23 mouse cellular contexts compared by ENCODE assay signal in genomic region chr5:89777411-89777810, GRCm38 (mm10).
DNase-seq lines count a peak whose midpoint lies in the region; ATAC-seq and TF ChIP-seq lines count a peak whose summit lies in the region.
"Had no signal": no experiment of that assay in that cellular context is flagged by ENCODE, and none has a peak within 500 bp of the region (broad histone marks: within the 10 kb centered on the region; RNA-seq: fewer than 3 reads in every experiment).

No protein-coding gene starts in this region.

- peak; percentile 28 for DNase-seq in 416B (ENCODE audit: low read depth)
- peak; percentile 57 for DNase-seq in MEL (ENCODE audit: low read depth, low spot score)
- DNase-seq in left cerebral cortex, postnatal 14 days (ENCODE audit: low spot score in 2 of 2): no peak
- DNase-seq in lung, postnatal 10 days: no peak
- DNase-seq: adrenal gland, adult 8-10 months; adrenal gland, postnatal 14 days; adrenal gland, postnatal 36 days; B cell, adult 2 months; cerebellum, adult 11-12 months; cerebellum, adult 2 months; cerebellum, adult 9-10 months; cerebellum, postnatal 10 days; cerebellum, postnatal 25 days had no signal

- no peak for TF ChIP-seq EP300 in MEL (IDR thresholded peaks at IDR 0.05; ENCODE audit: low read depth in 1 of 2, low read length in 2 of 2)

- H3K36me3 ChIP-seq in MEL (ENCODE audit: control insufficient read depth in 1 of 2, insufficient read depth in 2 of 2, low read length in 2 of 2): peaks cover 0 to 31% of the 10 kb centered on the region in 2 experiments; a peak in 3 of 4 replicates
- H3K36me3 ChIP-seq: embryonic facial prominence, embryonic 10.5 days; embryonic facial prominence, embryonic 12.5 days; G1E had no signal

- no peak overlapping the region for H3K9ac ChIP-seq in MEL (ENCODE audit: control insufficient read depth, low read depth, low read length, poor library complexity, severe bottlenecking)
- H3K9ac ChIP-seq: embryonic facial prominence, embryonic 12.5 days; forebrain, embryonic 13.5 days had no signal

- peak; percentile 29 to 59; a peak in 3 of 4 replicates for ATAC-seq in hematopoietic stem cell, adult 5-6 weeks (replicated peaks in 1 of 2; ENCODE audit: insufficient read depth in 1 of 2, low FRiP score in 2 of 2, low TSS enrichment in 1 of 2, low read depth in 1 of 2, poor library complexity in 2 of 2, severe bottlenecking in 2 of 2)
- ATAC-seq: activated CD4-positive, CD25-positive, alpha-beta regulatory T cell, adult 4 months; CD4-positive, CD25-positive, alpha-beta regulatory T cell, adult 4 months; forebrain, embryonic 13.5 days; forebrain, embryonic 16.5 days; Patski had no signal

- H3K4me3 ChIP-seq in MEL (ENCODE audit: control insufficient read depth in 1 of 2, insufficient read depth in 1 of 2, low read depth in 2 of 2, low read length in 2 of 2): no peak overlapping the region
- H3K4me3 ChIP-seq: embryonic facial prominence, embryonic 10.5 days; embryonic facial prominence, embryonic 12.5 days; forebrain, embryonic 13.5 days had no signal

- TF ChIP-seq POLR2A in MEL (IDR thresholded peaks at IDR 0.05; ENCODE audit: control insufficient read depth in 1 of 2, insufficient read depth in 1 of 2, low read depth in 1 of 2, low read length in 2 of 2, poor library complexity in 1 of 2): no peak

- no peak overlapping the region for H3K27ac ChIP-seq in MEL (ENCODE audit: control insufficient read depth, low read depth, low read length)
- H3K27ac ChIP-seq: embryonic facial prominence, embryonic 10.5 days; embryonic facial prominence, embryonic 12.5 days; forebrain, embryonic 13.5 days had no signal

- peaks cover 2% of the 10 kb centered on the region; the same call in 1 of the 2 replicates for H3K79me2 ChIP-seq in MEL (ENCODE audit: control insufficient read depth, insufficient read depth, low read length, poor library complexity)

- no peak for TF ChIP-seq CTCF in MEL (IDR thresholded peaks at IDR 0.05 in 2 of 3, conservative IDR thresholded peaks at IDR 0.05 in 1 of 3; ENCODE audit: control insufficient read depth in 1 of 3, insufficient read depth in 1 of 3, low read depth in 2 of 3, low read length in 3 of 3, poor library complexity in 1 of 3, severe bottlenecking in 1 of 3)

- TF ChIP-seq RAD21 in MEL (IDR thresholded peaks at IDR 0.05; ENCODE audit: low read depth, low read length): no peak

- peaks cover 14 to 23% of the 10 kb centered on the region in 2 experiments for H3K4me1 ChIP-seq in MEL (ENCODE audit: control insufficient read depth in 1 of 2, insufficient read depth in 2 of 2, low read length in 2 of 2)

- no peaks in the 10 kb centered on the region for H3K9me3 ChIP-seq in MEL (replicated peaks; ENCODE audit: insufficient read depth, low read length)
- H3K9me3 ChIP-seq: embryonic facial prominence, embryonic 10.5 days; embryonic facial prominence, embryonic 12.5 days; forebrain, embryonic 13.5 days had no signal

- intact Hi-C loops in left cerebral cortex, postnatal 14 days (cut with DNase I): no loop called here

- H3K27me3 ChIP-seq in MEL (ENCODE audit: control insufficient read depth in 1 of 2, insufficient read depth in 2 of 2, low read length in 2 of 2): no peaks in the 10 kb centered on the region
- H3K27me3 ChIP-seq: CH12.LX; embryonic facial prominence, embryonic 12.5 days; forebrain, embryonic 13.5 days had no signal

TF ChIP-seq in MEL, 35 proteins besides CTCF, POLR2A, EP300 and RAD21:
- TF ChIP-seq ETS1 (IDR thresholded peaks at IDR 0.05; ENCODE audit: low read depth, low read length) (peak; percentile 69), MYC (IDR thresholded peaks at IDR 0.05; ENCODE audit: low read depth, low read length) (0 out of 2 replicates have a peak, but pooled peaks have one; percentile 15), E2F4 (IDR thresholded peaks at IDR 0.05; ENCODE audit: borderline replicate concordance, low read depth, low read length) (no peak), MEF2A (IDR thresholded peaks at IDR 0.05; ENCODE audit: extremely low read depth, insufficient replicate concordance, low read depth, low read length, poor library complexity, severe bottlenecking) (no peak), TCF12 (IDR thresholded peaks at IDR 0.05; ENCODE audit: low read depth, low read length) (no peak), BHLHE40 (IDR thresholded peaks at IDR 0.05; ENCODE audit: borderline replicate concordance, low read depth, low read length) (no peak), MAFK (IDR thresholded peaks at IDR 0.05; ENCODE audit: borderline replicate concordance, low read depth, low read length) (no peak)

Comparison
In these comparisons a context has a peak if more than half of its experiments do, and no peak if none do; other contexts are left out.
1. DNase-seq: peak in 416B (single experiment) and MEL (single experiment); none in left cerebral cortex, postnatal 14 days (0 of 2) and lung, postnatal 10 days (single experiment).